Mouse (Mus musculus) large intestine, adult 2 months (tissue): Measurements from ENCODE around the gene 4931428L18Rik. TPM values are rescaled to one million over a fixed set of nuclear protein-coding genes. Genes with fewer than 3 reads are reported as not detected.
A peak's percentile ranks its signal among the peaks of the same experiment; 100 is the strongest.

ENCODE experiments used
- DNase-seq: peaks from one replicate; pipeline ENCODE4 v3.0.0-alpha.2; 2012; ENCODE audit warnings: low read depth, low spot score
- WGBS: fragments of 180-500 bp; shearing (Covaris S2); methylation state at CpG from one replicate; pipeline ENCODE4 v1.1.7; 2018; 5-methylcytosine and 5-hydroxymethylcytosine counted together
- polyA plus RNA-seq: library from polyadenylated mRNA; depleted of rRNA; stranded (reverse); fragments of >200 nt; gene quantifications from 2 replicates; pipeline ENCODE4 v1.2.3, GENCODE M21; 2012; rRNA removed

4931428L18Rik gene
- polyA plus RNA-seq, 1 experiment, result not detected

- WGBS, result 17% methylated on average over 5 of the region's 5 CpGs
- no peak for DNase-seq
Measured at GRCm38 (mm10) chr1:30950456-30950835, 272.0 kb downstream of the 4931428L18Rik start.

- DNase-seq, result peak; percentile 82
- WGBS, result under 1% methylated on average over 66 of the region's 66 CpGs
Measured at GRCm38 (mm10) chr1:30949710-30950455, 272.6 kb downstream of the 4931428L18Rik start.

DNA sequence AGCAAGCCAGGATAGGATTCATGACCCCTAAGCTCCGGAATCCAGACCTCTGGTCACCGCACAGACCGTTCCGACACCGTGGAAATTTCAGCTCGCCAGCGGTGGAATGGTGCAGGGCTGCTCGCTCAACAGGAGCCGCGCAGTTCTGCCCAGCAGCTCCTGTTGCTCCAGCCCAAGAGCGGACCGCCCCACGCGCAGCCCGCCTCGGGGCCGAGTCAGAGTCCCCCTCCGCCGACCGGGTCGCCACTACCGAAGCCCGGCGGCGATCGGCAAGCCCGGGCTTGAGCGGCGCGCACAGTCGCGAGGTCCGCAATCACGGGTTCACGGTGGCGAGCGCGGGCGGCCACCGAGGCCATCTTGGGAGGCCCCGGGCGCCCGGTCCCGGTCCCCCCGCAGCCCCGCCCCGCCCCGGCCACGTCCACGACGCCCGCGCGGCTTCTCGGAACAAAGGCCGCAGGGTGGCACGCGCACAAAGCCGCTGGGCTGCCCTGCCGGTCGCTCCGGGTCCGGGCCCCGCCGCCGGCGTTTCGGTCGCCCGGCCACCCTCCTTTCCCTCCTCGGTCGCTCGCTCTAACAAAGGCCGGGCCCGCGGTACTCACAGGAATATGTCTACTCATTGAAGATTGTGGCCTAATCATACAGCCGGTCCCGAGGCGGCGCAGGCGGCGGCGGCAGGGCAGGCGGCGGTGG lies 273.4 kb downstream of the 4931428L18Rik start:
- DNase-seq, result no peak
- under 1% methylated on average over 83 of the region's 85 CpGs for WGBS

DNA sequence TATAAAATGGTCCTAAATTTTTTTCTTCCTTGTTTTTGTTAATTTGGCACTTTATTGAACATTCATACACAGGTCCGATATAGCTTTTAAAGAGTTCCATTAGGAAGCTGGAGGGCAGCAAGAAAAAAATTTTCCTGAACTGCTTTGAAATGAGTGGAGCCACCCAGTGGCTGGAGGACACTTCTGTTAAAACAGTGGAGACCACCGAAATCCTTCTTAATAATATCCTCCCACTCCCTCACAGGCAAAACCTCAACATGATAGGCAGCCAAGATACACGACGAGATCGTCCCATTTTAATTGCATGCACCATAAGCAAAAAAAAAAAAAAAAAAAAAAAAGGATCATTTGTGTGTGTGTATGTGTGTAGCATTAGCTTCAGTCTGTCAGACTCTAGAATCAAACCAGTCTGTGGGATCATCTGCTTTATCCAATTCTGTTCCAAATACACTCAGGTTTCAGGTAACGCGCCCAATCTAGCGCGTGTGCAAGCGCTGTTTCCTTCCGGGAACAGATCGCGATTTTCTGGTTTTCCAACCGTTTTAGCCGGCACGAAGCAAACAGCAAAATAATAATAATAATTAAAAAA lies 274.0 kb downstream of the 4931428L18Rik start:
- WGBS, result under 1% methylated on average over 16 of the region's 16 CpGs
- DNase-seq, result no peak

Other genes with a start within 250 kb of the 4931428L18Rik start
- not detected in 2 replicates for gene AC153137.1, start 244.7 kb downstream of the 4931428L18Rik start, polyA plus RNA-seq
- not detected in 2 replicates for gene Lgsn, start 46.3 kb downstream of the 4931428L18Rik start, polyA plus RNA-seq
- gene Pih1d3, start 154 bp upstream of the 4931428L18Rik start, polyA plus RNA-seq, result not detected in 2 replicates